Mouse (Mus musculus) liver, embryonic 12.5 days (tissue): ENCODE results near the gene Elfn1. TPM values are rescaled to one million over a fixed set of nuclear protein-coding genes. Genes with fewer than 3 reads are reported as not detected.

ENCODE experiments used
- ATAC-seq: fragments of 200-750 bp; cut with Nextera tagmentation; 2 replicates; pipeline ENCODE4 v1.8.0; 2017; ENCODE audit warnings: moderate number of reproducible peaks, mild to moderate bottlenecking, moderate library complexity
- H3K27ac ChIP-seq: fragments of 300-500 bp; sonication (generic); 2 replicates; pipeline ENCODE4 v1.5.1; 2016; ENCODE audit warnings: mild to moderate bottlenecking
- H3K27me3 ChIP-seq: fragments of 300-500 bp; sonication (generic); replicated peaks from 2 replicates; pipeline ENCODE4 v1.6.1; 2016; ENCODE audit warnings: mild to moderate bottlenecking, moderate library complexity
- H3K36me3 ChIP-seq: fragments of 300-500 bp; sonication (generic); 2 replicates; pipeline ENCODE4 v1.6.1; 2016; ENCODE audit warnings: mild to moderate bottlenecking, moderate library complexity
- H3K4me1 ChIP-seq: fragments of 300-500 bp; sonication (generic); 2 replicates; pipeline ENCODE4 v1.6.1; 2016
- H3K4me2 ChIP-seq: fragments of 300-500 bp; sonication (generic); 2 replicates; pipeline ENCODE4 v1.6.1; 2016; ENCODE audit warnings: mild to moderate bottlenecking, moderate library complexity
- H3K4me3 ChIP-seq: fragments of 300-500 bp; sonication (generic); 2 replicates; pipeline ENCODE4 v1.5.1; 2016; ENCODE audit warnings: mild to moderate bottlenecking, moderate library complexity
- H3K9ac ChIP-seq: fragments of 300-500 bp; sonication (generic); 2 replicates; pipeline ENCODE4 v1.6.1; 2016; ENCODE audit warnings: mild to moderate bottlenecking, moderate library complexity
- H3K9me3 ChIP-seq: fragments of 300-500 bp; sonication (generic); replicated peaks from 2 replicates; pipeline ENCODE4 v1.6.1; 2016; ENCODE audit warnings: mild to moderate bottlenecking, moderate library complexity
- WGBS: fragments of 180-500 bp; shearing (Covaris S2); methylation state at CpG from one replicate; pipeline ENCODE4 v1.1.7; 2016; ENCODE audit not compliant: insufficient replicate concordance; 5-methylcytosine and 5-hydroxymethylcytosine counted together
- polyA plus RNA-seq: library from polyadenylated mRNA; unstranded; fragments of >200 nt; fragmentation: Nextera tagmentation; extraction: Ambion mirVana; gene quantifications from 2 replicates; pipeline ENCODE4 v1.2.1, GENCODE M21; 2016

Elfn1 gene
- polyA plus RNA-seq, 1 experiment from 2014 or later: 0.14 TPM

- ATAC-seq: no peak
Measured at GRCm38 (mm10) chr5:139949363-139949762, 41.6 kb downstream of the Elfn1 start.

GRCm38 (mm10) chr5:139949975-139950578, 42.3 kb downstream of the Elfn1 start:
- no peak overlapping the region for H3K4me2 ChIP-seq
- H3K27me3 ChIP-seq: no peaks in the 10 kb centered on the region
- no peak for ATAC-seq
- H3K9me3 ChIP-seq: no peaks in the 10 kb centered on the region
- no peak overlapping the region for H3K27ac ChIP-seq
- H3K36me3 ChIP-seq: no peaks in the 10 kb centered on the region
- H3K4me3 ChIP-seq: no peak overlapping the region
- 68% methylated on average over 11 of the region's 11 CpGs for WGBS
- H3K9ac ChIP-seq: no peak overlapping the region
- no peaks in the 10 kb centered on the region for H3K4me1 ChIP-seq

More at GRCm38 (mm10) chr5:139949363-139949762, 41.6 kb downstream of the Elfn1 start:
- no peak overlapping the region for H3K4me3 ChIP-seq
- no peaks in the 10 kb centered on the region for H3K27me3 ChIP-seq
- H3K4me1 ChIP-seq: no peaks in the 10 kb centered on the region
- H3K36me3 ChIP-seq: no peaks in the 10 kb centered on the region
- H3K9me3 ChIP-seq: no peaks in the 10 kb centered on the region
- no peak overlapping the region for H3K9ac ChIP-seq
- no peak overlapping the region for H3K27ac ChIP-seq
- H3K4me2 ChIP-seq: no peak overlapping the region
- WGBS: 55% methylated on average over 8 of the region's 8 CpGs

GRCm38 (mm10) chr5:139956859-139957258, 49.1 kb downstream of the Elfn1 start:
- Histone ChIP-seq H3K4me2 (no peak overlapping the region), H3K27ac (no peak overlapping the region), H3K4me3 (no peak overlapping the region), H3K9ac (no peak overlapping the region), H3K4me1 (no peaks in the 10 kb centered on the region), H3K9me3 (no peaks in the 10 kb centered on the region), H3K27me3 (no peaks in the 10 kb centered on the region; the same call in 1 of the 2 replicates), H3K36me3 (no peaks in the 10 kb centered on the region)
- 44% methylated on average over 10 of the region's 10 CpGs for WGBS
- no peak for ATAC-seq

- Histone ChIP-seq H3K4me3 (no peak overlapping the region), H3K4me1 (no peaks in the 10 kb centered on the region), H3K36me3 (no peaks in the 10 kb centered on the region), H3K27ac (no peak overlapping the region), H3K9me3 (no peaks in the 10 kb centered on the region), H3K4me2 (no peak overlapping the region), H3K9ac (no peak overlapping the region), H3K27me3 (peaks cover 6% of the 10 kb centered on the region; the same call in 1 of the 2 replicates)
- 63% methylated on average over 4 of the region's 4 CpGs for WGBS
- no peak for ATAC-seq
Measured at GRCm38 (mm10) chr5:139959741-139960140, 52.0 kb downstream of the Elfn1 start.

GRCm38 (mm10) chr5:139964391-139964790, 56.6 kb downstream of the Elfn1 start:
- no peak for ATAC-seq
- H3K4me2 ChIP-seq: no peak overlapping the region
- no peak overlapping the region for H3K9ac ChIP-seq
- H3K27ac ChIP-seq: no peak overlapping the region
- H3K9me3 ChIP-seq: no peaks in the 10 kb centered on the region
- no peaks in the 10 kb centered on the region for H3K4me1 ChIP-seq
- peaks cover 16% of the 10 kb centered on the region for H3K27me3 ChIP-seq
- no peaks in the 10 kb centered on the region for H3K36me3 ChIP-seq
- no peak overlapping the region for H3K4me3 ChIP-seq
- WGBS: 41% methylated on average over 5 of the region's 5 CpGs

GRCm38 (mm10) chr5:139965596-139965995, 57.9 kb downstream of the Elfn1 start:
- no peak overlapping the region for H3K4me2 ChIP-seq
- H3K27ac ChIP-seq: no peak overlapping the region

GRCm38 (mm10) chr5:139969151-139969948, 61.6 kb downstream of the Elfn1 start:
- Histone ChIP-seq H3K36me3 (no peaks in the 10 kb centered on the region), H3K27me3 (peaks cover 42% of the 10 kb centered on the region), H3K4me1 (no peaks in the 10 kb centered on the region), H3K4me2 (no peak overlapping the region), H3K27ac (no peak overlapping the region), H3K9ac (no peak overlapping the region), H3K9me3 (no peaks in the 10 kb centered on the region), H3K4me3 (no peak overlapping the region)
- 66% methylated on average over 14 of the region's 14 CpGs for WGBS
- ATAC-seq: no peak

More at GRCm38 (mm10) chr5:139965596-139965995, 57.9 kb downstream of the Elfn1 start:
- ATAC-seq: no peak
- Histone ChIP-seq H3K9ac (no peak overlapping the region), H3K4me1 (no peaks in the 10 kb centered on the region), H3K36me3 (no peaks in the 10 kb centered on the region), H3K4me3 (no peak overlapping the region), H3K9me3 (no peaks in the 10 kb centered on the region), H3K27me3 (peaks cover 16% of the 10 kb centered on the region)
- WGBS: 78% methylated on average over 14 of the region's 14 CpGs

GRCm38 (mm10) chr5:139970186-139970631, 62.5 kb downstream of the Elfn1 start:
- no peaks in the 10 kb centered on the region for H3K9me3 ChIP-seq
- H3K27me3 ChIP-seq: peaks cover 41% of the 10 kb centered on the region
- H3K4me1 ChIP-seq: no peaks in the 10 kb centered on the region
- H3K4me2 ChIP-seq: no peak overlapping the region
- 58% methylated on average over 12 of the region's 12 CpGs for WGBS
- H3K4me3 ChIP-seq: no peak overlapping the region
- no peaks in the 10 kb centered on the region for H3K36me3 ChIP-seq
- no peak overlapping the region for H3K27ac ChIP-seq
- H3K9ac ChIP-seq: no peak overlapping the region
- ATAC-seq: no peak

- H3K27me3 ChIP-seq: peaks cover 46% of the 10 kb centered on the region
- H3K36me3 ChIP-seq: no peaks in the 10 kb centered on the region
- H3K4me3 ChIP-seq: no peak overlapping the region
- WGBS: 63% methylated on average over 4 of the region's 4 CpGs
- ATAC-seq: no peak
- no peaks in the 10 kb centered on the region for H3K9me3 ChIP-seq
- no peak overlapping the region for H3K9ac ChIP-seq
- no peak overlapping the region for H3K4me2 ChIP-seq
- H3K27ac ChIP-seq: no peak overlapping the region
- H3K4me1 ChIP-seq: no peaks in the 10 kb centered on the region
Measured at GRCm38 (mm10) chr5:139976584-139976983, 68.8 kb downstream of the Elfn1 start.

GRCm38 (mm10) chr5:139977476-139977875, 69.7 kb downstream of the Elfn1 start:
- Histone ChIP-seq H3K4me3 (no peak overlapping the region), H3K4me1 (no peaks in the 10 kb centered on the region), H3K36me3 (no peaks in the 10 kb centered on the region), H3K9me3 (no peaks in the 10 kb centered on the region), H3K27me3 (peaks cover 37% of the 10 kb centered on the region), H3K4me2 (no peak overlapping the region), H3K9ac (no peak overlapping the region), H3K27ac (no peak overlapping the region)
- 26% methylated on average over 8 of the region's 8 CpGs for WGBS
- no peak for ATAC-seq

- Histone ChIP-seq H3K4me2 (no peak overlapping the region), H3K9ac (no peak overlapping the region), H3K36me3 (no peaks in the 10 kb centered on the region), H3K27ac (no peak overlapping the region), H3K4me1 (no peaks in the 10 kb centered on the region), H3K27me3 (peaks cover 25% of the 10 kb centered on the region), H3K4me3 (no peak overlapping the region), H3K9me3 (no peaks in the 10 kb centered on the region)
- no peak for ATAC-seq
- WGBS: 4% methylated on average over 13 of the region's 13 CpGs
Measured at GRCm38 (mm10) chr5:139978525-139979276, 71.0 kb downstream of the Elfn1 start.

- Histone ChIP-seq H3K4me1 (no peaks in the 10 kb centered on the region), H3K4me2 (no peak overlapping the region), H3K36me3 (no peaks in the 10 kb centered on the region), H3K27ac (no peak overlapping the region), H3K4me3 (no peak overlapping the region), H3K9ac (no peak overlapping the region), H3K27me3 (peaks cover 21% of the 10 kb centered on the region; the same call in 1 of the 2 replicates), H3K9me3 (no peaks in the 10 kb centered on the region)
- no peak for ATAC-seq
- WGBS: 76% methylated on average over 9 of the region's 9 CpGs
Measured at GRCm38 (mm10) chr5:139979371-139979770, 71.6 kb downstream of the Elfn1 start.
